Mouse (Mus musculus): ENCODE data around the gene Sdc4.

The Sdc4 gene

DNA sequence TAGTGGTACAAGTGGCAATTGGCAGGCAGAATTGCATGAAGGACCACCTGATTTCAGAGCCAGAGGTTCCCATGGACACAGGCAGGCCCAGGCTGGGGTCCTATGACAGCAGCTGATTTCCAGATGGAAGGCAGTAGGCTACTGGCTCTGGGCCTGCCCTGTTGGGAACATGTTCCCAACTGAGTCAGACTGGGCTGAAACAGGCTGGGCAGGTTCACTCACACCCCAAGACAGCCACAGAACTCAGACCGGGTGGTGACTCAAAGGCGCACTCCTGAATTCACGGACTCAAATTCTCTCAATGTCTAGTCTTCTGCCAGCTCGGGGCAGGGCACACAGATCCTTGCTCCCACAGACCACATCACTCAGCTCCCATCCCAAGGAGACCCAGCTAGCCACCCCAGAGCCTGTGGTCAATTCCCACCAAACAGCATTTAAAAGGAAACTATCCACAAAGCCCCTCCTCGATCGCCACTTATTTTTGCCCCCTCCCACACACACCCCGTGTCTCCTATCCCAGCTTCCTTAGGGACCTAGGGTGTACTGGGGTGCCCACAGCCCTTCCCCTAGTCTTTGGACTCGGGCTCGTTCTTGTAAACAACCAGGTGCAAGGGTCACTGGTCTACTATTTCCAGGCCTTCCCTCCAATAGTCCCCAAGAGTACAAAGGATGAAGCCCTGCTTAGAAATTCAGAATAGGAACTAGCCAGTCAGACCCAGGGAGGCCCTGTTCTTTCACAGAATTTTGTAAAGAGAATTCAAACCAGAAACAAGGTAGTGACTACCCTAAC is 11.8 kb downstream of the Sdc4 start:
- peak; percentile 65 for DNase-seq (ENCODE audit: low spot score)

DNA sequence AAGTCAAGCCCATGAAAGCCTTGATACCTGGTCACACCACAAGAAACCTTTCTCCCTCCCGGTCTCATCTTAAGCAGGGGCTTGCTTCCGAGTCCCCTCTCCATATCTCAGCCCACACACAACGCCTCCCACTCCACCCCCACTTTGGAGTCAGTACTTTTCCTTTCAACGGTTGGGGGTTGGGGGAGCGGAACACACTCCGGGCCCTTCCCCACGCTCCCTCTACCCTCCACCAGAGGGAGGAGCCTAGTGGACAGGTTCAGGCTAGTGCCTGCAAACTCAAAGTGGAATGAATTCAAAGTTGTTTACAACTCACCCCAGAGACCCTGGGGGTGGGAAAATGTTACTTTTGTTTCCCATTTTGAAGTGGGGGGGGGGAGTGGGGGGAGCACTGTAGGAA is 13.0 kb downstream of the Sdc4 start:
- no peak for DNase-seq (ENCODE audit: low spot score)

DNA sequence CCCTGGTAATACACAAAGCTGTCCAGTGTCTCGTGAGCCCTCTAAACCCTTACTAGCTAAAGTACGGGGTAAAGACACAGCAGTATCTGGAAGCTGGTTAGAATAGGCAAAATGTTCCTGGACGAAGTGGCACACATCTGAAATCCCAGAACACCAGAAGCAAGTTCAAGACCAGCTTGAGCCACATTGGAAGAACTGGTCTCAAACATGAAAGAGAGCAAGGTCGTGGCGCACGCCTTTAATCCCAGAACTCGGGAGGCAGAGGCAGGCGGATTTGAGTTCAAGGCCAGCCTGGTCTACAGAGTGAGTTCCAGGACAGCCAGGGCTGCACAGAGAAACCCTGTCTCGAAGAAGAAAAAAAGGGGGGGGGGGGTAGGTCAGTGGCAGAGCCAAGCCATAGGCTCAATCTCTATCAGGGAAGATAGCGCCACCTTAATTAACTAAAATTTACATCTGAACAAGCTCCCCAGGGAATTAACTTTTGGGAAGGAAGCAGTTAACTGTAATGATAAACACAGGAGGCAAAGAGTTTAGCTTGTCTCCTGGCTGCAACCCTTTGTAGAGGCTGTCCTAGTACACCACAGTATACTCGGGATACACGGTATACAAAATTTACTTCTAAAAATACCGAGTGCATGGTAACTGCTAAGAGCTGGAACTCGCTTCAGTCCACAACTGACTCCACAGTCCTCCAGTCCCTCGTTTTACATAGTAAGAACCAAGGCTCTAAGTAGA is 13.6 kb downstream of the Sdc4 start:
- DNase-seq (ENCODE audit: low spot score): no peak

DNA sequence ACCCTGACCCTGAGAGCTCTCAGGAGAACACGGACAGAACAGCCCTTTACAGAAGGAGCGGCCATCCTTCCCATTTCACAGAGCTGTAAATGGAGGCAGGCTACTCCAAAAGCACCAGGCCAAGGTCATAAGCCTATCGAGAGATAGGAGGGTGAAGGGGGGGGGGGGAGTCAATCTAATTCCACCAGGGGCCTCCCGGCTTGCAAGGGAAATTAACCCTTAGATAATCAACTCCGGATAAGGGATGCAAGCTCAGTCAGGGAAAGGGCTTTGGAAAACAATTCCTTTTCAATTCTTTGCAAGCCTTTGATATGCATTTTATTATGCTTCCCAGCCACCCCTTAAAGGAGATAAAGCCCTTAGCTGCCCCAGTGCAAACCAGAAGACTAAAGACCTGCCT is 15.2 kb downstream of the Sdc4 start:
- no peak for DNase-seq (ENCODE audit: low spot score)

DNA sequence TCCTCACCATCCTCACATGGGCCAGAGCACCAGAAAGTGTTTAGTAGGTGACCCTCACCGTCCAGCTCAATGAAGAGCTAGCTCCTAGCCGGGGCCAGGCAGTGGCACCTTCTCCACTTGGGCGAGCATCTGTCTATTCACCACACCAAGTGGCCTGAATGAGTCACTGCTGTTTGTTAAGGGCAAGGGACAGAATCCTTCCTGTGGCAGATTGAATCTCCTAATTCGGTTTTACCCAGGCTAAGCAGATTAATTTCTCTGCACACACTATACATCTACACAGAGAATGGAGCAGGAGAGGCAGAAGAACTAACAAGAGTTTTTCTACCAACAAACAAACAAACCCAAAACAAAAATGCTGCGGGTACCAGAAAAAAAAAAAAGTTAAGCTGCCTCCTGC is 16.7 kb downstream of the Sdc4 start:
- no peak for DNase-seq (ENCODE audit: low spot score)

DNA sequence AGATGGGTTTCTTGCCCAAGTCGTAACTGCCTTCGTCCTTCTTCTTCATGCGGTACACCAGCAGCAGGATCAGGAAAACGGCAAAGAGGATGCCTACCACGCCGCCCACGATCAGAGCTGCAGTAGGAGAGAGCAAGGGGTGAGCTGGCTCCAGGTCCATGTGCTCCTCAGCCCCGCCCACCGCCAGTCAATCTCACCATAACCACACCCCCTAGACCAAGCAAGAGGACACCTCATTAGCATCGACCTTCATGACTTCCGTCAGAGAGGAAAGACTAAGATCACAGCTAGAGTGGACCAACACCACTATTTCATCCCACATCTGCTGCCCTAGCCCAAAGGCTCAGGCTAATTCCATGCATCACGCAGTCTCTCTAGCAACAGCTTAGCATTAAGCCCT is 17.6 kb downstream of the Sdc4 start:
- no peak for DNase-seq (ENCODE audit: low spot score)

DNA sequence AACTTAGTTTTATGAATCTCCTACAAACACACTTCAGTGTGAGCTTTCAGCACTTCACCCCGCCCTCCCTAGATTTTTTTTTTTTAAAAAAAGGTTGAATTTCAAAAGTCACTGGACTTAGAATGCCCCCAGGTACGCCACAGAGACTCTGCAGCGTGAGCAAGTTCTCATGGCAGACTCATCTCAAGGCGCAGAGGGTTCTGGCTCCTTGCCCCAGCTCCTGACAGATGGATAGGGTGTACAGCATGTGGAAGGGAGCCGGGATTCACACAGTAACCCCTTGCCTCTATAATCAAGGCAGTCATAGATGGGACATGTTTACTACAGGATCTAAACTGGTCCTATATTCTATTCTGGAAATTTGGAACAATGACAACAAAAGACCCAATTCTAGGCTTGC is 18.3 kb downstream of the Sdc4 start:
- DNase-seq (ENCODE audit: low spot score): no peak

DNA sequence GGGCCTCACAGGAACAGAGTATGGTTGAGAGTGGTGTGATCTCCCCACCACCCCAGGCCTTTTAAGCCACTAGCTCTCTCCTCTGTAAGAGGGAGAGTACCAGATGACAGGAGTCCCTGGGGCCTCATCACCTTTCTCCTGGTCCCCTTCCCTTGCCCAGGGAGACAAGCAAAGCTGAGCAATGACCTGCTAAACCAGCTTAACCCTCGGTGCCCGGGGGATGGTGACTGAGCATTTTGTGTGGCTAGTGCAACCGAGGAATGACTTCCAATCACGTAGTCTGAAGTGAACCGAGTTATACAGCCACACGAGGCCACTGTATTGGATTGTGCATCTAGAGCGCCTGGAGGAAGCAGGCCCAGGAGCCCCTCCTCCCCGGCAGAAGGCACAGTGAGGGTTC is 19.3 kb downstream of the Sdc4 start:
- no peak for DNase-seq (ENCODE audit: low spot score)

DNA sequence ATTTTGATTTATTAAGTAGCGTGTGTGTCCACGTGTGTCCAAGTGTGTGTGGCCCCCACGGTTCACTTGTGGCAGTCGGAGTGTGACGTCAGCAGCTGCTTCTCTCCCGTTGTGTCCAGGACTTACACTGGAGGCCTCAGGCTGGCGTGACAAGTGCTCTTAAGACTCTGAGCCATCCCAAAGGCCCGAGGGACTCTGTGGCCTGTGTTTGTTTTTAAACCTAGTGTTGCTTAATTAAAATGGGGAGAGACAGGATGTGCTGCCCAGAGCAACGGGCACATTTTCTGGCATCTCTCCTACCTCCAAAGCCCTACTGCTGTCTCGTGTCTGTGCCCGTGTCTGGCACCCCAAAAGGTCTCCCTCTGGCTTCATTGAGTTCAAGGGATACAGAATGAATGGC is 20.2 kb downstream of the Sdc4 start:
- peak; percentile 61 for DNase-seq (ENCODE audit: low spot score)

DNA sequence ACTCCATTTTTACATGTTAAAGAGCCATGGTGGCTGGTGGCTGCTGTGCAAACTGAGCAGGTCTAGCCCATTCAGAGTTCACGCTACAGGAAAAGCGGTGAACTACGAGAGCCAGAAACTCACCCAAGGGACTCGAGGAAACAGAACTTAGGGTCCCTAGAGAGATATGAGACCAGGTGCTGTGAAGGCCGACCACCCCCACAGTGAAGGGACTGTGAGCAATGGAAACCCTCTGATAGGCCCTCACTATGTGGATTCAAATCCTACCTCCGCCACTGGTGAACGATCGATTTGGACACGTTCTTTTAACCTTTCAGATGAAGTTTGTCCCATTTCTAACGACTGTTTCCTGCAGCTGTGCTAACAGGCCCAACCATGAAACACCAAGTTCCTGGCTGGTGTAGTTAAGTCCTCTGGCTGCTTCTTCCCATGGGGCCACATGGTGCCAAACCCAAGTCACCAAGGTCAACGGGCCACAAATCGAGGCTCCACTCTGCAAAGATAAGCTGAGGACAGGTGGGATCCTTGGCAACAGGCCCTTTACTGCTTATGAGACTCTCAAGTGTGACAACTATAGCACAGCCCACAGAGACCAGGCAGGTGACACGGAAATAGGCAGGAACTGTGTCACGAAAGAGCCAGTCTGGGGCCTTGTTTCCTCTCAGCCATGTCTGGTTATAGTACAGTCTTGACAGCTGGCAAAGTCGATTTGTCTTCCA is 20.9 kb downstream of the Sdc4 start:
- DNase-seq (ENCODE audit: low spot score): peak; percentile 38

DNA sequence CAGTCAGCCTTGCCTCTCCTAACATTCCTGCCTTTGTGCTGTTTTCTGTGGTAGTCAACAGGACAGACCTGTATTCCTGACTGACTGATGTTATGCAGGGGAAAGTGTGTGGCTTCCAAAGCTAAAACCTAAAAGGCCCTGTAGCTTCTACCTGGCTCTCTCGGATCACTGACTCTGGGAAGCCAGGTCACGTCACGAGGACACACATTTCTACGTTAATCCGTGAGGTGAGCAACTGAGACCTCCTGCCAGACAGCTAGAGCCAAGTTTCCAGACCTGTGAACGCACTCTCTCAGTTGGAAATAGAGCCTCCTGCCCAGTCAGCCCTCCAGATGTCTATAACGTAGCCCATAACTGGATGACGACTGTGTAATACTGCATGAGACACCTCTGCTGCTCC is 21.7 kb downstream of the Sdc4 start:
- no peak for DNase-seq (ENCODE audit: low spot score)

DNA sequence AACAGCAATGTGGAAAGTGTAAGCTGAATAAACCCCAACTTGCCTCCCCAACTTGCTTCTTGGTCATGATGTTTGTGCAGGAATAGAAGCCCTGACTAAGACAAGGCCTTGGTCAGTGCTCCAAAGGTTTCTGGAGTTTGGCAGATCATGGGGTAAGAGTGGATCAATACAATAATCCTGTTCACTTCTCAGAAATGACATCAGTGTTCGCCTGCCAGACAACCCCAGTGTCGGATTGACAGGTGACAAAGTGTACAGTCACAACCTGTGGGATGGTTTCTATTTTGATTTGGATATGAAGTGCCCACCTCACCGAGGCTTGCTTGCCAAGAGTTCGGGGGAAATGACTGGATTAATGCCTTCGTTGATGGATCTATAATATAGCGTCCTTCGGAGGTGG is 22.4 kb downstream of the Sdc4 start:
- no peak for DNase-seq (ENCODE audit: low spot score)

DNA sequence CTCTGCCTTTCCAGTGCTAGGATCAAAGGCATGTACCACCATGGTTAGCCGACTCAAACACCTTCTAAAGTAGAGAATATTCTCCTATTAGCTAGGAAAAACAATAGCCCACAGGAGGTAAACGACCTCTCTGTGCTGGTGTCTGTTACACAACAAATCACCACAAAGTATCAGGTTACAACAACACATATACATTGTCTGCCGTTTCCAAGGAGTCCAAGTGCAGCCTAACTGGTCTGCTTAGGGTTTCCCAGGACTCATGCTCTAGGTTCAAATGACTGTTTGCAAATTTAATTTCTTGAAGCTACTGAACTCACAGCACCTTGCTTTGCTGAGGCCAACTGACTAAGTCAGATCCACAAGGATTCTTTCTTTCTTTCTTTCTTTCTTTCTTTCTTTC is 24.2 kb downstream of the Sdc4 start:
- DNase-seq (ENCODE audit: low spot score): peak; percentile 45

DNA sequence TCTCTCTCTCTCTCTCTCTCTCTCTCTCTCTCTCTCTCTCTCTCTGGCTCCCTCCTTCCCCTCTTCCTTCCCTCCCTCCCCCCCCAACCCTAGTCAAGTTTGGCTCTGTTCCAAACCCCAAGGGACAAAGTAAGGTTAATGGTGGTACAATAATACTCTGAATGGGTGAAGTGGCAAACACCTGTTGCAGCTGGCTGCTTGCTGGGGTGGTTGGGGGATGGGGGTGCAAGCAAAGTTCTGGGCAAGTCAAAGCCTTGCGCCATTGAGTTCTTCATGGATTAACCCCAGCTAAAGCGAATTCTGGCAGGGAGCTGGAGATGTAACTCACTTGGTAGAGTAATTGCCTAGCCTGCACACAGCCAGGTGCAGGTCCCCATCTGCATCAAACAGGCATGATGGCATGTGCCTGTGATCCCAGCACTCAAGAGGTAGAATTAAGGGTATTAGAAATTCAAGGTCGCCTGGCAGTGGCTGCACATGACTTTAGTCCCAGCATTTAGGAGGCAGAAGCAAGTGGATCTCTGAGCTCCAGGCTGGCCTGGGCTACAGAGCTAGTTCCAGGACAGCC is 25.3 kb downstream of the Sdc4 start:
- DNase-seq (ENCODE audit: low spot score): no peak

DNA sequence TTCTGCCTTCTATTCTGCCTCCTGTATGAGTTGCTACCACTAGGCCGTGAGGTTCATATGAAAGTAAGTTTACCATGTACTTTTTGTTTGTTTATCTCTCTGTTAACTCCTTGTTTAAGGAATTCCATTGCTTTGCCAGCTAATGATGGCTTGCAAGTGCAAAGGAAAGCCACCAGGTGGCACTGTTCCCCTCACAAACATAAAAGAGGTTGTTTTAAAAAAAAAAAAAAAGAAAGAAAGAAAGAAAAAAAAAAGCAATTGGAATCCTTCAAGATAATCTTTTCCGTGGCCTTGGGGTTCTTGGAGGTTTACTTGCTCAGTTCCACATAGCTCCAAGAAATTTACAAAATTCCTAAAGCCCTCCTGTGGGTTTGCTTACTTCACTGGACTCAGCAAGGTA is 26.5 kb downstream of the Sdc4 start:
- peak; percentile 81 for DNase-seq (ENCODE audit: low spot score)

DNA sequence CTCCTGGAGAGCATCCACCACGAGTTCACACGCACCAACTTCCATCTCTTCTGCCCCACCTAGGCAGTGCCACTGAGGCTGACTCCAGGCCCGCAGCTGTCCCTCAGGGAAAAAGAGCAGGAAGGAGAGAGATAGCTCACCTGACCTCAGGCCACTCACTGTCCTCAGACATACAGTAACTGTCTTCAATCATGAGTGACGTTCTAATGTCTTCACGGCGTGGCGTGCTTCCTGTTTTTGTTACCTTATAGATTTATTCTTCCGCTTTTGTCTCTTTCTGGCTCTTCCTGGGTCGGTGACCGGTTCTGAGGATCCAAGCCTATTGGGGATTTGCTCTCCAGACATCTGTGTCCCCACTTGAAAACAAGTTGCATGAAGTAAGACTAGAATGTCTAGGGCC is 29.1 kb downstream of the Sdc4 start:
- no peak for DNase-seq (ENCODE audit: low spot score)

DNA sequence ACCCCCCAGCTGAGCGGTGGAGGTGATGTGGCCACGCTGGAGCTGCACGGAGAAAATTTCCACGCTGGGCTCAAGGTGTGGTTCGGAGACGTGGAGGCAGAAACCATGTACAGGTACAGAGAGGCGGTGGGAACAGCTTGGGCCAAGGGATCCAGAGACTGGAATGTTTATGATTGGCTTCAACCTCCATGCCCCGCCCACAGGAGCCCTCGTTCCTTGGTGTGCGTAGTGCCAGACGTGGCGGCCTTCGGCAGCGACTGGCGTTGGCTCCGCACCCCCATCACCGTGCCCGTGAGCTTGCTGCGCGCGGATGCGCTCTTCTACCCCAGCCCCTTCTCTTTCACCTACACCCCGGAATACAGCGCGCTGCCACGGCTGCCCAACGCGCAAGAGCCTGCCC is 29.5 kb downstream of the Sdc4 start:
- DNase-seq (ENCODE audit: low spot score): no peak

DNA sequence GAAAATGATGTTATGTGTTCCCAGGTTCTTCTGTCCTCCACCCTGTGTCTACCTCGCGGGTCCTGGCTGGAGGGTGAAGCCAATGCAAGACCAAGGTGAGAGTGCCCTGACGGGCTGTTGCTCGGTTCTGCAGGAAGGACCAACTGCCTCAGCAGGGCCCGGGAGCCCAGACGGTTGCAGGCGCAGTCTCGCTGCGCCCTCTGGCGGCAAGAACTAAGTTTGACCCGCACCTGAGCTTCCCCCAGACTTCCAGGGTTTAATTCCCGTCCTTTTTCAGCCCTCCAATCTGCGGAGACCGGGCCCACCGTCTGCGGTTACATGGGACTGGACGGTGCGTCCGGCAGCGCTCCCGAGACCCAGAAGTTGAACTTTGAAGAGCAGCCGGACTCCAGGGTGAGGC is 36.0 kb downstream of the Sdc4 start:
- DNase-seq (ENCODE audit: low spot score): peak; percentile 68

DNA sequence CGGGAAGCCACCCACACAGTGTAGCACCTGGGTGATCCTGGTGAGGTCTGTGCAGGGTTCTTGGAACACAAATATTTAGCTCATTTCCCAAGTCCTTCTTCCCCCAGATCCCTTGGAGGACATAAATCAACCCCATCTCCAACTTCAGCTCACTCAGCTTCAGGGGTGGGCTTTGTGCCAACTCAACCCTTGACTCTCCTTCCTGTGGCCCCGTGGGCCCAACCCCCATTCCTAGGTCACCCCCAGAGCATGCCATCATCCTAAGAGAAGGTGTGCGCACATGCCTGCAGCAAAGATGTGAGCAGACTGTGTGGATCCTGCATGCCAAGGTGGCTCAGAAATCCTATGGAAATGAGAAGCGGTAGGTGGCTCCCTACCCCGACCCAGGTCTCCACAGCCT is 38.2 kb downstream of the Sdc4 start:
- DNase-seq (ENCODE audit: low spot score): no peak

DNA sequence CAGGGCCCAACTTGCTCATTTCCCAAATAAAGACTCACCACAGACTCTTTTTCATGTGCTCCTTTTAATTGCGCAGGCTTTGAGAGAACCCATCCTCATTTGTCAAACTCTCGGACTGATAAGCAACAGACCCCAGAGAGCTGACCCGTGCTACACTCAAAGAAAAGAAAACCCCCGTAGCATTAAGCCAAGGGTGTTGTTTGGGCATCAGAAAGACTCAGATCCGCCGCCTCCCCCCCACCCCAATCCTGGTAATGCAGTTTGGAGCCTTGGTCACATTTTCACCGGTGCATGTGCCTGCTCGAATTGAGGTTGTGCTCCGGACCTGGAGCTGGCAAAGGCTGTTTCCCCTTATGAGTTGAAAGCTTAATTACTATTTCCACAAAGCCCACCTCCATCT is 38.6 kb downstream of the Sdc4 start, which contains the start of gene Matn4:
Gene Matn4 (minus strand): TSS at position 101 of the 400 bp plus-strand sequence.
- DNase-seq (ENCODE audit: low spot score): no peak

DNA sequence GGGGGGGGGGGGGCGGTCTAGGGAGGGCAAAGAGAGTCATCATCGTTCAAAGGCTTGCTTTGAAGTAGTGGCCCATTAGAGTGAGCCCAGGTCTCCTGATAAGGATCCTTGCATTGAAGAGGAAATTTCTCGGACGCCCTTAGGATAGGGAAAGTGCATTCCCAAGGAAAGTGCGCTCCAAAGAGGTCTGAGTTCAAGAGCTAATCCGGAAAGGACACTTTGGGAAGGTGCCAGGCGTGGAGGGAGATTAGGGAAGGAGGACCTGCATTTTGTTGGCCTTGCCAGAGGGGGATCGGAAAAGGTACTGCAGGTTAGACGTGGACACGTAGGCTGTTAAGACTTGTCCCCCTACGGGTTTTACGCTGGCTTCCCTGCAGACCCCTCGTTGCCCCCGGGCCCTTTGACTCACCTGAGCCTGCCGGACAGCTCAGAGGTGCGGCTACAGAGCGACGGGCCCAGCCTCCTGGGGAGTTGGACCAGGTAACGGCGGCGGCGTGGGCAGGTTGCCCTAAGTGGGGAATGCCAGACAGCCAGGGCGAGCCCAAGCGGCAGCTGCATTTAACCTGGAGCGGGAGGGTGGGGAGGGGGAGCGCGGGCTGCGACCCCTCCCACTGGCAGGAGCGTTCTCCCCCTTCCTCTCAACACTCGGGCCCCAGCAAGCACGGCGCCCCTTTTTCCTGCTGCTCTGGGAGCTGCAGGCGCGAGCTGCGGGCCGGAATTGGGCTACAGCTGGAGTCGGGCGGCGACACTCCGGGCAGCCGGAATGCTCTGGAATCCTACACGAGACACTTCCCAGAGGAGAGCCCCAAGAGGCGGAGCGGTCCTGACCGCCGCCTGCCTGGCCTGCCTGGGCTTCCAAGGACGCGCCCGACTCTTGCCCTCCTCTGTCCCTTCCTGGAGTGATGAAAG is 39.4 kb downstream of the Sdc4 start:
- no peak for DNase-seq (ENCODE audit: low spot score)
